Mouse (Mus musculus): ENCODE data around the gene Rptn. TPM values are rescaled to one million over a fixed set of nuclear protein-coding genes. Genes with fewer than 3 reads are reported as not detected.

Rptn gene
- total and polyA plus RNA-seq, 2 experiments from 2014 or later: not detected

- no peaks in the 10 kb centered on the region for H3K4me1 ChIP-seq (ENCODE audit: control insufficient read depth, insufficient read depth)
- H3K4me3 ChIP-seq (ENCODE audit: low read depth, low read length): no peak overlapping the region
- H3K27ac ChIP-seq (ENCODE audit: low read depth): no peak overlapping the region
- no peaks in the 10 kb centered on the region for H3K9me3 ChIP-seq (replicated peaks; ENCODE audit: control insufficient read depth, low read length)
- H3K36me3 ChIP-seq (replicated peaks; ENCODE audit: control insufficient read depth, insufficient read depth, low read length): no peaks in the 10 kb centered on the region
- TF ChIP-seq CTCF (IDR thresholded peaks at IDR 0.05; ENCODE audit: low read depth) (peak; percentile 72), EP300 (IDR thresholded peaks at IDR 0.05; ENCODE audit: low read depth) (no peak)
- H3K27me3 ChIP-seq (ENCODE audit: control insufficient read depth, insufficient read depth, low read length): no peaks in the 10 kb centered on the region
- DNase-seq (ENCODE audit: low spot score) (no peak), ATAC-seq (ENCODE audit: insufficient read depth, low read depth) (no peak)
- 22% methylated on average over 5 of the region's 5 CpGs for WGBS
- no peak overlapping the region for H3K9ac ChIP-seq (replicated peaks; ENCODE audit: low read depth, low read length)
- H3K4me2 ChIP-seq (ENCODE audit: low read depth, low read length): no peak overlapping the region
Observed at GRCm38 (mm10) chr3:93406992-93407391, 13.5 kb downstream of the Rptn start.

GRCm38 (mm10) chr3:93411905-93412304 lies 18.4 kb downstream of the Rptn start:
- no peak for ATAC-seq (ENCODE audit: insufficient read depth, low read depth)
- Histone ChIP-seq H3K4me2 (ENCODE audit: low read depth, low read length) (no peak overlapping the region), H3K36me3 (replicated peaks; ENCODE audit: control insufficient read depth, insufficient read depth, low read length) (no peaks in the 10 kb centered on the region), H3K27ac (ENCODE audit: low read depth) (no peak overlapping the region), H3K9me3 (replicated peaks; ENCODE audit: control insufficient read depth, low read length) (no peaks in the 10 kb centered on the region), H3K4me3 (ENCODE audit: low read depth, low read length) (no peak overlapping the region), H3K4me1 (ENCODE audit: control insufficient read depth, insufficient read depth) (no peaks in the 10 kb centered on the region), H3K9ac (replicated peaks; ENCODE audit: low read depth, low read length) (no peak overlapping the region), H3K27me3 (ENCODE audit: control insufficient read depth, insufficient read depth, low read length) (no peaks in the 10 kb centered on the region)
- DNase-seq (ENCODE audit: low spot score): no peak
- 18% methylated on average over 2 of the region's 2 CpGs for WGBS
- no peak for TF ChIP-seq CTCF (IDR thresholded peaks at IDR 0.05; ENCODE audit: low read depth)
- no peak for TF ChIP-seq EP300 (IDR thresholded peaks at IDR 0.05; ENCODE audit: low read depth)

- no peak for DNase-seq (ENCODE audit: low spot score)
- no peaks in the 10 kb centered on the region for H3K4me1 ChIP-seq (ENCODE audit: control insufficient read depth, insufficient read depth)
- no peak overlapping the region for H3K27ac ChIP-seq (ENCODE audit: low read depth)
- no peak for ATAC-seq (ENCODE audit: insufficient read depth, low read depth)
- no peaks in the 10 kb centered on the region for H3K9me3 ChIP-seq (replicated peaks; ENCODE audit: control insufficient read depth, low read length)
- TF ChIP-seq CTCF (IDR thresholded peaks at IDR 0.05; ENCODE audit: low read depth): no peak
- no peak for TF ChIP-seq EP300 (IDR thresholded peaks at IDR 0.05; ENCODE audit: low read depth)
- no peak overlapping the region for H3K4me3 ChIP-seq (ENCODE audit: low read depth, low read length)
- H3K4me2 ChIP-seq (ENCODE audit: low read depth, low read length): no peak overlapping the region
- no peaks in the 10 kb centered on the region for H3K27me3 ChIP-seq (ENCODE audit: control insufficient read depth, insufficient read depth, low read length)
- H3K9ac ChIP-seq (replicated peaks; ENCODE audit: low read depth, low read length): no peak overlapping the region
- 54% methylated on average over 3 of the region's 3 CpGs for whole genome bisulfite sequencing
- no peaks in the 10 kb centered on the region for H3K36me3 ChIP-seq (replicated peaks; ENCODE audit: control insufficient read depth, insufficient read depth, low read length)
Observed at GRCm38 (mm10) chr3:93431673-93432072, 38.2 kb downstream of the Rptn start.

GRCm38 (mm10) chr3:93442030-93442429 lies 48.5 kb downstream of the Rptn start, which contains the start of gene Tchh:
Gene Tchh (plus strand): TSS chr3:93442330.
- peaks cover 51% of the 10 kb centered on the region for H3K27me3 ChIP-seq (ENCODE audit: control insufficient read depth, insufficient read depth, low read length)
- TF ChIP-seq EP300 (IDR thresholded peaks at IDR 0.05; ENCODE audit: low read depth) (no peak), CTCF (IDR thresholded peaks at IDR 0.05; ENCODE audit: low read depth) (no peak)
- H3K4me3 ChIP-seq (ENCODE audit: low read depth, low read length): peak within 1 kb of the TSS; percentile 57; the same call in 1 of the 2 replicates
- no peak within 1 kb of the TSS for H3K27ac ChIP-seq (ENCODE audit: low read depth)
- no peaks in the 10 kb centered on the region for H3K9me3 ChIP-seq (replicated peaks; ENCODE audit: control insufficient read depth, low read length)
- no peaks in the 10 kb centered on the region for H3K36me3 ChIP-seq (replicated peaks; ENCODE audit: control insufficient read depth, insufficient read depth, low read length)
- WGBS: 79% methylated on average over 1 of the region's 1 CpGs
- DNase-seq (ENCODE audit: low spot score): no peak
- H3K4me2 ChIP-seq (ENCODE audit: low read depth, low read length): no peak within 1 kb of the TSS
- ATAC-seq (ENCODE audit: insufficient read depth, low read depth): no peak
- H3K4me1 ChIP-seq (ENCODE audit: control insufficient read depth, insufficient read depth): peaks cover 10% of the 10 kb centered on the region
- H3K9ac ChIP-seq (replicated peaks; ENCODE audit: low read depth, low read length): no peak within 1 kb of the TSS

- peaks cover 60% of the 10 kb centered on the region for H3K27me3 ChIP-seq (ENCODE audit: control insufficient read depth, insufficient read depth, low read length)
- TF ChIP-seq CTCF (IDR thresholded peaks at IDR 0.05; ENCODE audit: low read depth): no peak
- TF ChIP-seq EP300 (IDR thresholded peaks at IDR 0.05; ENCODE audit: low read depth): no peak
- WGBS: under 1% methylated on average over 38 of the region's 38 CpGs
- no peak for DNase-seq (ENCODE audit: low spot score)
- H3K27ac ChIP-seq (ENCODE audit: low read depth): no peak overlapping the region
- H3K4me3 ChIP-seq (ENCODE audit: low read depth, low read length): peak overlapping the region; percentile 57
- no peak for ATAC-seq (ENCODE audit: insufficient read depth, low read depth)
- H3K36me3 ChIP-seq (replicated peaks; ENCODE audit: control insufficient read depth, insufficient read depth, low read length): no peaks in the 10 kb centered on the region
- peak overlapping the region; percentile 81 for H3K4me2 ChIP-seq (ENCODE audit: low read depth, low read length)
- no peaks in the 10 kb centered on the region for H3K9me3 ChIP-seq (replicated peaks; ENCODE audit: control insufficient read depth, low read length)
- H3K9ac ChIP-seq (replicated peaks; ENCODE audit: low read depth, low read length): no peak overlapping the region
- peaks cover 13% of the 10 kb centered on the region for H3K4me1 ChIP-seq (ENCODE audit: control insufficient read depth, insufficient read depth)
Observed at GRCm38 (mm10) chr3:93443501-93444101, 50.1 kb downstream of the Rptn start.

Data from heart, postnatal 0 days (tissue).